Mouse (Mus musculus) thymus, adult 2 months (tissue): ENCODE results near the gene Gm49322.

Experiments
- CTCF ChIP-seq: fragments of 200-500 bp; IDR thresholded peaks from 2 replicates; pipeline ENCODE4 v1.5.1; 2012; ENCODE audit warnings: mild to moderate bottlenecking, control low read depth, low read length, moderate library complexity, borderline replicate concordance; ENCODE audit not compliant: control insufficient read depth, poor library complexity, insufficient read depth; ENCODE audit errors: extremely low read depth
- POLR2A ChIP-seq: fragments of 200-500 bp; IDR thresholded peaks from 2 replicates; pipeline ENCODE4 v1.6.1; 2012; ENCODE audit warnings: mild to moderate bottlenecking, low read length, control low read depth, moderate library complexity; ENCODE audit not compliant: control insufficient read depth, poor library complexity, insufficient read depth; ENCODE audit errors: extremely low read depth

GRCm38 (mm10) chr10:80609269-80609924 lies 3.6 kb downstream of the Gm49322 start:
- TF ChIP-seq CTCF (no peak), POLR2A (no peak)
